Mouse (Mus musculus) heart, embryonic 16.5 days (tissue): ENCODE measurements at regions not wholly inside any gene's neighbourhood (a gene's known extent, or its start where the extent isn't known, plus 50 kb on each side); places are given as distances from the start of the nearest gene placed in this dataset.

Experiments used
- ATAC-seq: fragments of 200-750 bp; cut with Nextera tagmentation; replicated peaks from 2 replicates; pipeline ENCODE4 v1.8.0; 2017; ENCODE audit warnings: moderate number of reproducible peaks; ENCODE audit not compliant: insufficient read depth, low FRiP score; ENCODE audit errors: extremely low read depth
- H3K27ac ChIP-seq: fragments of 300-500 bp; sonication (generic); 2 replicates; pipeline ENCODE4 v1.5.1; 2014; ENCODE audit warnings: mild to moderate bottlenecking, low read length, control low read depth, moderate library complexity
- H3K27me3 ChIP-seq: fragments of 300-500 bp; sonication (generic); 2 replicates; pipeline ENCODE4 v1.6.1; 2014; ENCODE audit warnings: low read length, mixed read lengths; ENCODE audit not compliant: control insufficient read depth, insufficient read depth
- H3K36me3 ChIP-seq: fragments of 300-500 bp; sonication (generic); 2 replicates; pipeline ENCODE4 v1.6.1; 2014; ENCODE audit not compliant: control insufficient read depth, insufficient read depth
- H3K4me1 ChIP-seq: fragments of 300-500 bp; sonication (generic); 2 replicates; pipeline ENCODE4 v1.6.1; 2014; ENCODE audit warnings: low read length, mixed read lengths; ENCODE audit not compliant: control insufficient read depth, insufficient read depth
- H3K4me2 ChIP-seq: fragments of 300-500 bp; sonication (generic); 2 replicates; pipeline ENCODE4 v1.6.1; 2014; ENCODE audit warnings: low read depth, mild to moderate bottlenecking, control low read depth, low read length
- H3K4me3 ChIP-seq: fragments of 300-500 bp; sonication (generic); 2 replicates; pipeline ENCODE4 v1.5.1; 2014; ENCODE audit warnings: mild to moderate bottlenecking, control low read depth, low read length
- H3K9ac ChIP-seq: fragments of 300-500 bp; sonication (generic); 2 replicates; pipeline ENCODE4 v1.6.1; 2014; ENCODE audit warnings: low read length, control low read depth
- H3K9me3 ChIP-seq: fragments of 300-500 bp; sonication (generic); replicated peaks from 2 replicates; pipeline ENCODE4 v1.6.1; 2016; ENCODE audit warnings: low read length; ENCODE audit not compliant: control insufficient read depth
- WGBS: fragments of 180-500 bp; shearing (Covaris S2); extraction: QIAGEN DNeasy Blood & Tissue Kit; methylation state at CpG from one replicate; pipeline ENCODE4 v1.1.7; 2014; 5-methylcytosine and 5-hydroxymethylcytosine counted together

- WGBS = 66% methylated on average over 9 of the region's 9 CpGs
- 0 out of 2 replicates have a peak, but pooled peaks cover 2% of the 10 kb centered on the region for H3K9me3 ChIP-seq
- peaks cover 12% of the 10 kb centered on the region for H3K4me1 ChIP-seq
- no peaks in the 10 kb centered on the region for H3K27me3 ChIP-seq
- H3K9ac ChIP-seq = no peak overlapping the region
- no peak overlapping the region for H3K4me3 ChIP-seq
- no peak for ATAC-seq
- no peak overlapping the region; the same call in 1 of the 2 replicates for H3K27ac ChIP-seq
- H3K4me2 ChIP-seq = no peak overlapping the region
- no peaks in the 10 kb centered on the region for H3K36me3 ChIP-seq
Measured at GRCm38 (mm10) chr19:56653292-56653691, 68.7 kb upstream of the Adrb1 start.

DNA sequence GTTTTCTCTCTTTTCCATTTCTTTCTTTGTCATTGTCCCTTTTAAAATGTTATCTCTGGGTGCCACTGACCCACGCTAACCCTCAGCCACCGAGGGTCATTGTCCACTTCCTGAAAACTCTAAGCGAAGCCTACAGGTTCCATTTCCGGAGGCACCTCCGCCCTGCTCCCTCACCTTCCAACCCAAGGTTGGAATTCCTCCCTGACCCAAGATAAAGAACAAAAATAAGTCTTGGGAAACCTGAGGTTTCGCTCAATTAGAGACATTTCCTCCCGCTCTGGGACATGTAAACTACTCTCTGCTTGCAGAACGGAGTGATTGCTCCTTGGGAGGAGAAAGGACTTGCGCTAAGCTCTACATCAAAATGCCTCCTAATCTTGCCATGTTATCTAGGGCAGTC lies 66.7 kb upstream of the Adrb1 start:
- WGBS = 68% methylated on average over 9 of the region's 9 CpGs
- H3K36me3 ChIP-seq = no peaks in the 10 kb centered on the region

DNA sequence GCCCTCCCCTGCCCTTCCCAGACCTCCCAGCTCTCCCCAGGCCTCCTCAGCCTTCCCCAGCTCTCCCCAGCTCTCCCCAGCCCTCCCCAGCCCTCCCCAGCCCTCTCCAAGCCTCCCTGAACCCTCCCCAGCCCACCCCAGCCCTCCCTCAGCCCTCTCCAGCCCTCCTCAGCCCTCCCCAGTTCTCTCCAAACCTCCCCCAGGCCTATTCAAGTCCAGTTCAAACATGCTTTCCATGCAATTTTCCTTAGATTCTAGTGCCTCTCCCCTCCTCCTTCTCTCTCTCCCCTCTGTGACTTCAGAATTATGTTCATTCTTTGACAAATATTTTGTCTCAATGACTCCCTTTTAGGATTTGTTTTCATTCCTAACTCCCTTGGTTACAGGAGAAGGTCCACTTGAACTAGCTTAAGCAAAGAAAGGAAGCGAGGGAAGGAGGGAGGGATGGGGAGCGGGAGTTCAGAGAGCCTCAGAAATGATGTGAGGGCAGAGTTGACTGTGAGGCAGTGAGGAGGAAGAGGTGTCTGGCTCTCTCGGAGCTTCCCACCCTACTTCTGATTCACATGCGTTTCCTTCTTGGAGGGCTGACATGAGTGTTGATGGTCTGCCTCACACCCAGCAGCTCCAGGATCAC lies 61.3 kb upstream of the Adrb1 start:
- ATAC-seq = no peak
- Histone ChIP-seq H3K36me3 (no peaks in the 10 kb centered on the region), H3K27me3 (no peaks in the 10 kb centered on the region), H3K9me3 (no peaks in the 10 kb centered on the region), H3K4me1 (peaks cover 13% of the 10 kb centered on the region), H3K27ac (no peak overlapping the region), H3K4me3 (no peak overlapping the region), H3K9ac (no peak overlapping the region), H3K4me2 (no peak overlapping the region)
- 52% methylated on average over 4 of the region's 4 CpGs for WGBS

More for the DNA sequence above, 66.7 kb upstream of the Adrb1 start:
- H3K4me2 ChIP-seq = no peak overlapping the region
- no peak for ATAC-seq
- H3K27me3 ChIP-seq = no peaks in the 10 kb centered on the region
- H3K9ac ChIP-seq = no peak overlapping the region
- H3K27ac ChIP-seq = no peak overlapping the region
- 0 out of 2 replicates have a peak, but pooled peaks cover 2% of the 10 kb centered on the region for H3K9me3 ChIP-seq
- peaks cover 12% of the 10 kb centered on the region for H3K4me1 ChIP-seq
- H3K4me3 ChIP-seq = no peak overlapping the region

GRCm38 (mm10) chr19:56663474-56664227 lies 58.3 kb upstream of the Adrb1 start:
- Histone ChIP-seq H3K4me3 (no peak overlapping the region), H3K27me3 (no peaks in the 10 kb centered on the region), H3K4me2 (no peak overlapping the region), H3K9ac (no peak overlapping the region), H3K36me3 (no peaks in the 10 kb centered on the region), H3K9me3 (no peaks in the 10 kb centered on the region), H3K27ac (peak overlapping the region; percentile 38), H3K4me1 (peaks cover 14% of the 10 kb centered on the region)
- WGBS = 52% methylated on average over 10 of the region's 10 CpGs
- ATAC-seq = no peak

DNA sequence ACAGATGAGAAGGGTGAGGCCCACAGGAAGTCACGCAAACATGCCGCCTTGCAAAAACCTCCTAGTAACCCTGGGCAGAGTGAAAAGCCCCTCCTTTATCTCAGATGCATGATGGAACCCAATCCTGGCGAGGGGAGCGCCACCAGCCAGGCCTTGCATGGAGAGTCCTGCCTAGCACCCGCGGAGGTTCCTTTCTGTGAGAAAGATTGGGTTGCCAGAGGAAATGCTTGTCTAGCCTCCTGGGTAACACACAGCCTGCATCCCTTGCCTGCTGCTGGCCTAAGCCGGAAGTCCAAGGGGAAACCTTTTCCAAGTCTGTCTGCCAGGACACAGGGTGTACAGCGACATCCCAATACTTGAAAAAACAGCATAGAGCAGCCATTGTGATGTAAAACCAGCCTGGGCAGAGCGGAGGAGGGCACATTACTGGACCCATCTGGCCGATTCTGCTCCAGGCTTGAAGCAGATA lies 57.7 kb upstream of the Adrb1 start:
- Histone ChIP-seq H3K4me2 (0 out of 2 replicates have a peak overlapping the region, but pooled peaks have one; percentile 13), H3K36me3 (no peaks in the 10 kb centered on the region), H3K27ac (peak overlapping the region; percentile 38), H3K9me3 (no peaks in the 10 kb centered on the region), H3K4me1 (peaks cover 20% of the 10 kb centered on the region), H3K9ac (no peak overlapping the region), H3K4me3 (no peak overlapping the region), H3K27me3 (no peaks in the 10 kb centered on the region)
- 59% methylated on average over 10 of the region's 10 CpGs for WGBS
- no peak; the same call in 1 of the 2 replicates for ATAC-seq

- Histone ChIP-seq H3K36me3 (no peaks in the 10 kb centered on the region), H3K9ac (no peak overlapping the region), H3K4me3 (no peak overlapping the region), H3K9me3 (no peaks in the 10 kb centered on the region), H3K4me2 (no peak overlapping the region), H3K27ac (peak overlapping the region; percentile 38; the same call in 1 of the 2 replicates), H3K27me3 (no peaks in the 10 kb centered on the region), H3K4me1 (peaks cover 22% of the 10 kb centered on the region)
- ATAC-seq = no peak
- WGBS = 89% methylated on average over 7 of the region's 7 CpGs
Measured at GRCm38 (mm10) chr19:56664944-56665663, 56.9 kb upstream of the Adrb1 start.

GRCm38 (mm10) chr19:56665972-56666371 lies 56.0 kb upstream of the Adrb1 start:
- no peak overlapping the region for H3K9ac ChIP-seq
- 100% methylated on average over 1 of the region's 1 CpGs for WGBS

DNA sequence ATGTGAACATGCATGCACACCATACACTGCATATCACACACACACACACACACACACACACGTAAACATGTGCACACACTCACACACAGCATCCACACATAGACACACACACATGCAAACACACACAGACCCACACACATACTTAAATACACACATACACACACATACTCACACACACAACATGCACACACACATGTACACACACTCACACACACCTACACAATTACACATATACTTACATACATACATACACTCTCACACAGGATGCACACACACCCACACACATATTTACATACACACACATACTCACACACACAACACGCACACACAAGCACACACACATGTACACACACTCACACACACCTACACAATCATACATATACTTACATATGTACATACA lies 54.1 kb upstream of the Adrb1 start:
- Histone ChIP-seq H3K4me3 (no peak overlapping the region), H3K27me3 (no peaks in the 10 kb centered on the region), H3K36me3 (no peaks in the 10 kb centered on the region), H3K4me1 (peaks cover 22% of the 10 kb centered on the region), H3K4me2 (no peak overlapping the region), H3K9me3 (no peaks in the 10 kb centered on the region), H3K9ac (no peak overlapping the region), H3K27ac (no peak overlapping the region)
- no peak for ATAC-seq
- 91% methylated on average over 2 of the region's 2 CpGs for WGBS

More at GRCm38 (mm10) chr19:56665972-56666371, 56.0 kb upstream of the Adrb1 start:
- no peak overlapping the region for H3K4me2 ChIP-seq
- H3K36me3 ChIP-seq = no peaks in the 10 kb centered on the region
- H3K27me3 ChIP-seq = no peaks in the 10 kb centered on the region
- H3K9me3 ChIP-seq = no peaks in the 10 kb centered on the region
- H3K27ac ChIP-seq = no peak overlapping the region
- no peak for ATAC-seq
- peaks cover 22% of the 10 kb centered on the region for H3K4me1 ChIP-seq
- no peak overlapping the region for H3K4me3 ChIP-seq
